Mouse (Mus musculus) lung, postnatal 0 days (tissue): Measurements from ENCODE around the gene Sumo2.

ENCODE experiments used
- CTCF ChIP-seq: IDR thresholded peaks from 2 replicates; pipeline ENCODE4 v1.5.1; 2016; ENCODE audit warnings: antibody characterized with exemption, mild to moderate bottlenecking
- EP300 ChIP-seq: IDR thresholded peaks from 2 replicates; pipeline ENCODE4 v1.6.1; 2016; ENCODE audit warnings: antibody characterized with exemption, mild to moderate bottlenecking, control low read depth

- TF ChIP-seq CTCF (no peak), EP300 (no peak)
These were observed 25.0 kb downstream of the Sumo2 start for GRCm38 (mm10) chr11:115511121-115511520.
